In the genomic region with DNA sequence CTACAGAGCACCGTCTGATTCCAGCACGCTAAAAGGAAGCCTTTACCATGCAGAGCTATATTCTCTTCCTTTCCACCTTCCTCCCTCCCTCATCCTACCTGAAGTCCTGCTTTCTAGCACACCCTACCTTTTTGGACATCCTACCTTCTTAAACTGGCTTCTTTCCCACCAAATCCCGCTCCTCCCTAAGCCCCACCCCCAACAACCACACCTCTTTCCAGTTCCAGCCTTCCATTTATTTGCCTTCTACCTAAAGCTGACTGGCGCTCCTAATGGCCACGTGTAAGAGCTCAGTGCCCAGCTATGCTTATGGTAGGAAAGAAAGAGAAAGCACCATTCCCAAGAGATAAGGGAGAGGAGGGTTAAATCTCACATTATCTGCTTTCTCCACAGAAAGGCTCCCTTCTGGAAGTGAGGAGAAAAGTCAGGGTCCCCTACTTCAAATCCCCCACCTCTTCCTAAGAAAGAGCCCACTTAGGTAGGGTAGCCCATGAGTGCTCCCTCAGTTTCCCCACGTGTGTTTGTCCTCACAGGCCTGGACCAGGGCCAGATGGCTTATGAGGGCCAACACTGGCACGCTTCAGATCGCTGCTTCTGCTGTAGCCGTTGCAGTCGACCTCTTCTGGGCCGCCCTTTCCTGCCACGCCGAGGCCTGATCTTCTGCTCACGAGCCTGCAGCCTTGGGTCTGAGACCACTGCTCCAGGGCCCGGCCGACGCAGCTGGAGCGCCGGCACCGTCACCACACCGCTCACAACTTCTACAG, we compare ENCODE assay signal across 29 mouse cellular contexts. TPM values are rescaled to one million over a fixed set of nuclear protein-coding genes. Genes with fewer than 3 reads are reported as not detected.
DNase-seq lines count a peak whose midpoint lies in the region; TF ChIP-seq lines count a peak whose summit lies in the region.
"Had no signal": no experiment of that assay in that cellular context is flagged by ENCODE, and none has a peak within 500 bp of the region (broad histone marks: within the 10 kb centered on the region; RNA-seq: fewer than 3 reads in every experiment).

No protein-coding gene starts in this region.

- 0 out of 2 replicates have a peak overlapping the region, but pooled peaks have one; percentile 23 for H3K27ac ChIP-seq in cerebellum, adult 2 months (ENCODE audit: insufficient read depth, low read length)
- peak overlapping the region; percentile 63 for H3K27ac ChIP-seq in brown adipose tissue, adult 24 weeks (replicated peaks; ENCODE audit: low read depth, low read length)
- no peak overlapping the region for H3K27ac ChIP-seq in limb, embryonic 10.5 days
- H3K27ac ChIP-seq: embryonic facial prominence, embryonic 10.5 days; embryonic facial prominence, embryonic 13.5 days; forebrain, embryonic 12.5 days; forebrain, embryonic 15.5 days; heart, embryonic 10.5 days; heart, embryonic 13.5 days; hindbrain, embryonic 14.5 days had no signal

- no peaks in the 10 kb centered on the region for H3K27me3 ChIP-seq in cerebellum, adult 2 months (ENCODE audit: control insufficient read depth, insufficient read depth, low read length)
- no peaks in the 10 kb centered on the region for H3K27me3 ChIP-seq in limb, embryonic 10.5 days (ENCODE audit: low read depth, poor library complexity, severe bottlenecking)
- H3K27me3 ChIP-seq: embryonic facial prominence, embryonic 13.5 days; forebrain, embryonic 12.5 days; forebrain, embryonic 15.5 days; heart, embryonic 13.5 days had no signal

- no peak for TF ChIP-seq POLR2A in cerebellum, adult 2 months (IDR thresholded peaks at IDR 0.05; ENCODE audit: borderline replicate concordance, insufficient read depth, low read length)

- 66% methylated on average over 21 of the region's 21 CpGs for WGBS in cerebellum, adult 2 months
- WGBS in limb, embryonic 10.5 days, result 76% methylated on average over 21 of the region's 21 CpGs

- DNase-seq in cerebellum, adult 2 months, result no peak
- DNase-seq in cerebellum, postnatal 36 days, result no peak
- DNase-seq in heart, adult 11 months, result peak; percentile 84
- no peak for DNase-seq in heart, adult 18-20 months
- no peak for DNase-seq in limb, embryonic 10.5 days (ENCODE audit: low spot score)
- DNase-seq in thymus, postnatal 0 days (ENCODE audit: low spot score), result no peak
- DNase-seq in urinary bladder, postnatal 25 days (ENCODE audit: low spot score), result no peak
- DNase-seq: adrenal gland, postnatal 10 days; adrenal gland, postnatal 36 days; cerebellum, adult 11-12 months; cerebellum, adult 9-10 months; cerebellum, postnatal 25 days; embryo, embryonic 11 days; gastrocnemius, postnatal 10 days; gastrocnemius, postnatal 36 days; heart, adult 2 months; heart, postnatal 14 days; heart, postnatal 4 days had no signal

- no peak overlapping the region for H3K4me3 ChIP-seq in cerebellum, adult 2 months (replicated peaks; ENCODE audit: insufficient read depth, low read depth, low read length)
- H3K4me3 ChIP-seq in brown adipose tissue, adult 24 weeks (ENCODE audit: insufficient read depth, low read depth, low read length), result no peak overlapping the region
- no peak overlapping the region for H3K4me3 ChIP-seq in limb, embryonic 10.5 days
- H3K4me3 ChIP-seq: embryonic facial prominence, embryonic 10.5 days; embryonic facial prominence, embryonic 13.5 days; erythroblast, embryonic 14.5 days; forebrain, embryonic 12.5 days; forebrain, embryonic 15.5 days; heart, adult 2 months; heart, embryonic 10.5 days; heart, embryonic 13.5 days had no signal

- peaks cover 32% of the 10 kb centered on the region for H3K36me3 ChIP-seq in limb, embryonic 10.5 days
- H3K36me3 ChIP-seq: forebrain, embryonic 15.5 days had no signal

- peaks cover 8% of the 10 kb centered on the region for H3K4me1 ChIP-seq in cerebellum, adult 2 months (ENCODE audit: control insufficient read depth, insufficient read depth, low read length)
- peaks cover 4% of the 10 kb centered on the region for H3K4me1 ChIP-seq in brown adipose tissue, adult 24 weeks (ENCODE audit: control insufficient read depth, insufficient read depth, insufficient read length, low read length)
- no peaks in the 10 kb centered on the region for H3K4me1 ChIP-seq in limb, embryonic 10.5 days
- H3K4me1 ChIP-seq: embryonic facial prominence, embryonic 13.5 days; forebrain, embryonic 12.5 days; forebrain, embryonic 15.5 days; heart, embryonic 10.5 days had no signal

- no peak for TF ChIP-seq CTCF in cerebellum, adult 2 months (IDR thresholded peaks at IDR 0.05; ENCODE audit: borderline replicate concordance, insufficient read depth, low read depth, low read length)

- no peaks in the 10 kb centered on the region for H3K9me3 ChIP-seq in limb, embryonic 10.5 days (replicated peaks)
- H3K9me3 ChIP-seq: embryonic facial prominence, embryonic 13.5 days; forebrain, embryonic 12.5 days; forebrain, embryonic 15.5 days; heart, embryonic 10.5 days; heart, embryonic 13.5 days had no signal

RNA-seq across cellular contexts. Expression of a gene that starts 5.3 kb away (rescaled TPM):
- 5.2 and 6.5 TPM in 2 replicates for polyA plus RNA-seq in cerebellum, adult 2 months (2012; rRNA removed)
- 10 to 100 TPM; 41.3 to 57.6 TPM for total RNA-seq in heart, adult 18-20 months (2021)
- polyA plus RNA-seq in brown adipose tissue, adult 24 weeks (2012; ENCODE audit: insufficient read depth, insufficient read length, missing spikeins), result 27.0 and 31.6 TPM in 2 replicates
- 72.6 and 77.7 TPM in 2 replicates for polyA plus RNA-seq in limb, embryonic 10.5 days (2016; fragmentation: Nextera tagmentation; extraction: Ambion mirVana)
- 81.2 and 84.1 TPM in 2 replicates for polyA plus RNA-seq in thymus, postnatal 0 days (2015; fragmentation: Nextera tagmentation; extraction: Ambion mirVana)

RNA-seq across cellular contexts. Expression of a gene that starts 8.9 kb away (rescaled TPM):
- polyA plus RNA-seq in cerebellum, adult 2 months (2012; rRNA removed), result 1.7 and 2.1 TPM in 2 replicates
- 10 to 100 TPM; 21.1 to 21.5 TPM for total RNA-seq in heart, adult 18-20 months (2021)
- 6.3 and 8.3 TPM in 2 replicates for polyA plus RNA-seq in brown adipose tissue, adult 24 weeks (2012; ENCODE audit: insufficient read depth, insufficient read length, missing spikeins)
- polyA plus RNA-seq in limb, embryonic 10.5 days (2016; fragmentation: Nextera tagmentation; extraction: Ambion mirVana), result 6.4 and 9.1 TPM in 2 replicates
- 5.3 and 6.2 TPM in 2 replicates for polyA plus RNA-seq in thymus, postnatal 0 days (2015; fragmentation: Nextera tagmentation; extraction: Ambion mirVana)

RNA-seq across cellular contexts. Expression of a gene that starts 15.1 kb away (rescaled TPM):
- 2.2 and 2.6 TPM in 2 replicates for polyA plus RNA-seq in cerebellum, adult 2 months (2012; rRNA removed)
- 10 to 100 TPM; 25.2 to 27.9 TPM for total RNA-seq in heart, adult 18-20 months (2021)
- 2.9 and 3.4 TPM in 2 replicates for polyA plus RNA-seq in brown adipose tissue, adult 24 weeks (2012; ENCODE audit: insufficient read depth, insufficient read length, missing spikeins)
- polyA plus RNA-seq in limb, embryonic 10.5 days (2016; fragmentation: Nextera tagmentation; extraction: Ambion mirVana), result 0.08 and 0.13 TPM in 2 replicates
- 0.49 and 0.55 TPM in 2 replicates for polyA plus RNA-seq in thymus, postnatal 0 days (2015; fragmentation: Nextera tagmentation; extraction: Ambion mirVana)
- total RNA-seq: hindbrain, postnatal 0 days had no signal
- polyA plus RNA-seq: embryonic facial prominence, embryonic 13.5 days; erythroblast, embryonic 14.5 days; hindbrain, embryonic 14.5 days; inflammation-experienced regulatory T-cells, adult 6 months had no signal

RNA-seq across cellular contexts. Expression of a gene that starts 27.6 kb away (rescaled TPM):
- polyA plus RNA-seq in cerebellum, adult 2 months (2012; rRNA removed), result 945 and 955 TPM in 2 replicates
- total RNA-seq in heart, adult 18-20 months (2021), result 1 to 10 TPM; 2.2 to 4.1 TPM
- polyA plus RNA-seq in brown adipose tissue, adult 24 weeks (2012; ENCODE audit: insufficient read depth, insufficient read length, missing spikeins), result 13.0 and 15.6 TPM in 2 replicates
- polyA plus RNA-seq in limb, embryonic 10.5 days (2016; fragmentation: Nextera tagmentation; extraction: Ambion mirVana), result 1.6 and 1.9 TPM in 2 replicates
- polyA plus RNA-seq in thymus, postnatal 0 days (2015; fragmentation: Nextera tagmentation; extraction: Ambion mirVana), result 0.40 and 0.55 TPM in 2 replicates

RNA-seq across cellular contexts. Expression of a gene that starts 31.0 kb away (rescaled TPM):
- 30.5 and 33.1 TPM in 2 replicates for polyA plus RNA-seq in cerebellum, adult 2 months (2012; rRNA removed)
- 10 to 100 TPM; 17.8 to 20.1 TPM for total RNA-seq in heart, adult 18-20 months (2021)
- polyA plus RNA-seq in brown adipose tissue, adult 24 weeks (2012; ENCODE audit: insufficient read depth, insufficient read length, missing spikeins), result 17.4 and 24.4 TPM in 2 replicates
- 40.5 and 48.2 TPM in 2 replicates for polyA plus RNA-seq in limb, embryonic 10.5 days (2016; fragmentation: Nextera tagmentation; extraction: Ambion mirVana)
- polyA plus RNA-seq in thymus, postnatal 0 days (2015; fragmentation: Nextera tagmentation; extraction: Ambion mirVana), result 28.8 and 28.9 TPM in 2 replicates
